Mouse (Mus musculus): ENCODE results near the gene Lcorl.
A peak's percentile ranks its signal among the peaks of the same experiment; 100 is the strongest.
"Not testable (repeated sequence)": the region's sequence is repeated elsewhere in the genome, so short reads cannot be mapped to it uniquely, and the experiment has no call there.

Gene Lcorl

DNA sequence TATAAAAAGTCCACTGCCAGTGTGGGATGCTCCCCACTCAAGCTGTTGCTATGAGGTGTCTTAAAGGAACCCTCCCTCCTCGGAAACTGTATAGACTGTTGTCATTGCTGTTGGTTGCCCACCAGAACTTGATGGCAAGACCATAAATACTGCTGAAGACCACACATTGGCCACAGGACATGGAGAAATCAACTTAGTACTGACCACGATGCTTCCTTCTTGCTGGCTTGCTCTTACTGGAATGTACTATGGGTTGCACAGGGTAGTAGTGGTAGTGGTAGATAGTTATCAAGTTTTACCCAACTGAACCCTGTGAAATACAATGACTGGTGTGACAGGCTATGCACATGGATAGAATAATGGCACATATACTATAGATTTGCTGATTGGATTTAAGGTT lies 150.6 kb downstream of the Lcorl start:
- DNase-seq (ENCODE audit: low read depth, low spot score), result no peak

DNA sequence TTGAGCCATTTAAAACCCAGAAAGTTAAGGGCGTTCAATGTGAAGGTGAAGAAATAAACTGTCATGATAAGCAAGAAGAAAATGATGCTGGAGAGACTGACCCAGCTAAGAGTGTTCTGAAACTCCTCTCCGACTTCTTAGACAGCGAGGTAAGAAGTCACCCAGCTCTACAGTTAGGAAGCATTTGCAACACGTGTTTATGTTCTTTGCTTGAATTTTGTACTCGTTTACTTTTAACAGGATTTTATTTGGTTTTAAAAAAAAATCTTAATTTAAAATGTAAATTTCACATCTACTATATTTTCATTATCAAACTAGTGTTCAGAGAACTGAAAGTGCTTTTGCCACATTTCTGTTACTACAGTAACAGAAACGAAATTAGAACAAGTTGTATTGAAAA lies 165.7 kb downstream of the Lcorl start:
- no peak for DNase-seq (ENCODE audit: low read depth, low spot score)

DNA sequence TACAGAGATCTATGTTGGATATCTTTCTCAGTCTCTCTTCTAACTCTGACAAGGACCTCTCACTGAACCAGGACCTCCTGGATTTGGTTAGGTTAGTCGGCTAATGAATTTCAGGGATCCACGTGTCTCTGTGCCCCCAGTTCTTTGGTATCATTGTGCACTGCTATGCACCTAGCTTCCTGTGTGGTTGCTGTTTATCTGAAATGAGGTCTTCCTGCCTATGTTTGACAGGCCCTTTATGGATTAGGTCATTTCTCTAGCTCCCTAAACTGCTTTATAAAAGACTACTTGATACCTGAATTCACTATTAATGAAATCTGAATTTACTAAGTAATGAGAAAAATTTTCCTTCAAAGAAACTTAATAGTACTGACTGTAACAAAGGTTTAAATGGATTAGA lies 166.6 kb downstream of the Lcorl start:
- no peak for DNase-seq (ENCODE audit: low read depth, low spot score)

DNA sequence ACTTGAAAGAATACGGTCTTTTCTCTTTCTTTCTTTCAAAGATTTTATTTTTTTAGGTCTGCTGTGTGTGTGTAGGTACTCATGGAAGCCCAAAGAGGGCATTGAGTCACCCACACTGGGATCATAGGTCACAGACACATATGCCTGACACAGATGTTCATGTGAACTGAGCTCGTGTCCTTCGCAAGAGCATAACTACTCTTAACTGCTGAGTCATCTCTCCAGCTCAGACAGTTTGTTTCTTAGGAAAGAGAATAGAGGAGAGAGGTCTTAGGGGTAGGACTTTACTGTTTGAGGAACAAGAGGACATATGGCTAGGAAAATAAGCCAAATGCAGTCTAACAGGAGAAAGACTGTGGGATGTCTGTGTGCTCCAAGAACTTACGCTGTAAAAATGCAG lies 168.3 kb downstream of the Lcorl start:
- DNase-seq (ENCODE audit: low read depth, low spot score), result no peak

DNA sequence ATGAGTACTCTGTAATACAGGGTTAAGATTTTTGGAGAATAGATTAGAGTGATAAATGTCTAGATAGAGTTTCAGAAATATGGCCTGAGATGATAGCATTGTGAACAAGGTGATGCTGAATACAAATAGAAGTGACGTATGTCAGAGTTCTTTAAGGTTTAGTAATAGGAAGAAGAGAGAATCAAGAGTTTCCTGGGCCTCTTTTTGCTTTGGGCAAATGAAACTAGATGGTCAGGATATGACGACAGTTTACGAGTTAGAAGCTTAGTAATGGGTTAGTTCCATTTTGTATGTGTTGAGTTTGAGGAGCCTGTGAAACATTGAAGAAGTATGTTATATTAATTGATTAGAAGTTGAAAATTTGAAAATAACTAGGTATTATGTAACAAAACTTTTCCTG lies 171.2 kb downstream of the Lcorl start:
- DNase-seq (ENCODE audit: low read depth, low spot score), result no peak

DNA sequence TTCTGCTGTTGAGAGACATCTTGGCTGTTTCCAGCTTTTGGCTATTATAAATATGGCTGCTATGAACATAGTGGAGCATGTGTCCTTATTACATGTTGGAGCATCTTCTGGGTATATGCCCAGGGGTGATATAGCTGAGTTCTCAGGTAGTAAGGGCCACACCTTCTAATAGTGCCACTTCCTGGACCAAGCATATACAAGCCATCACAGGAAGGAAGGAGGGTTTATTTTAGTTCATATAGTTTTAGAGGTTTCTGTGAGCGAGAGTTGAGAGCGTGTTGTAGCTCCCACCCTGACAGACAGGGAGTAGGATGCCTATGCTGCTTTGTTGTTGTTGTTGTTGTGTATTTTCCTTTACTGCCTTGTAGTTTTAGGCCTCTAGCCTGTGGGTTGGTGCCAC lies 172.2 kb downstream of the Lcorl start:
- no peak for DNase-seq (ENCODE audit: low read depth, low spot score)

DNA sequence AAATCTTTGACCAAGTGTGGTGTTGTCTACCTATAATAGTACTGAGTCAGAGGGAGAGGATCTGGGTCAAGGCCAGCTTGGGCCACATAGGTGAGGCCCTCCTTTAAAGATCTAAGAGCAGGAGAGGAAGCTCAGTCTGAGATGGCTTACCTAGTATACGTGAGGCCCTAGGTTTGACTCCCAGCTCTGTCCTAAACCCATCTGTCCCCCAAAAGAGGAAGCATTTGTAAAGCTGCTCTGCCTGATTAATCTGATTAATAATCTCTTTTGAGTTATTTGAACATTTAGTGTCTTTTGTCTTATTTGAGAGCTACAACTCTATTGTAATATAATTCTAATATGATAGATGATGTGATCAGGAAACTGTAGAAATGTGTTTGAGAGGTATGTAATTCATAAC lies 174.0 kb downstream of the Lcorl start:
- DNase-seq (ENCODE audit: low read depth, low spot score), result no peak

DNA sequence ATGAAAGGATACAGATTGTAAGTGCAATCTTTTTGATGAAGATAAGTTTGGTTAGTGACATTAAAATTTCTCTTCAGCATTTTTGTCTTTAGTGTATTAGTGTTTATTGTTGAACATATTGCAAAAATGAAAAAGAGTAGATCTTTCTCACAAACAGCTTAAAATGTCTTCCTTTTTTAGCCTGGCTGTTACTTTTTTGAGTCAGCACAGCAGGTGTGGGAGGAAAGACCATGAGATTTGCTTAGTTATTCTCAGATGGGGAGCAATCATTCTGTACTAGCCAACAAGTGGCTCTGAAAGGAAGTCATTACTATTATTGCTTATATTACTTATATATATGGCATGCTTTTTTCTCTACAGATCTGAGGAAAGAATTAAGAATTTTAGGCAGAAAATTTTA lies 177.5 kb downstream of the Lcorl start:
- no peak for DNase-seq (ENCODE audit: low read depth, low spot score)

DNA sequence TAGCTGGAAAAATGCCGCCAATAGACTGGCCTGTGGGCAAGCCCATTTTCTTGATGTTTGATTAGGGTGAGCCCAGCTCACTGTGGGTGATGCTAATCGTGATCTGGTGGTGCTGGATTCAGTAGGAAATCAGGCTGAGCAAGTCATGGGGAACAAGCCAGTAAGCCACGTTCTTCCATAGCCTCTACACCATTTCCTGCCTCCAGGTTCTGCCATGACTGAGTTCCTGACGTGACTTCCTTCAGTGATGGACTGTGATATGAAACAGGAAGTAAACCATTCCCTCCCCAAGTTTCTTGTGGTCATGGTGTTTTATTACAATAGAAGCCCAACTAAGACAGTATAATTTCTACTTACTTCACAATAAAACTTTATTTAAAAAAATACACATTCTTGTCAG lies 179.8 kb downstream of the Lcorl start:
- DNase-seq (ENCODE audit: low read depth, low spot score), result no peak

DNA sequence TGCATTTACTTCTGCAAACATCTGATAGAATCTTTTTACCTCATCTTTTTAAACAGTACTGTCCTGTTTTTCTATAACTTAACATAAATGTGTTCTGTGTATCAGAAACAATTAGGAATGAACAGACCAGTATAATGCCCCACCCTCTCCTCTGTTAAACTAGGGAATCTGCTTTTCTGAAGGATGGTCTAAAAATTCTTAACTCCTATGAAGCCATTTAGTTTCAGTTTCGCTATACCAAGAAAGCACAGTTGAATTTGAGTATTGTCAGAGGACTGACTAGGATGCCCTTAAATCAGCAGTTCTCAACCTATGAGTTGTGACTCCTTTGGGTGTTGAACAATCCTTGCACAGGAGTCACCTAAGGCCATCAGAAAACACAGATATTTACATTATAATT lies 182.4 kb downstream of the Lcorl start:
- DNase-seq (ENCODE audit: low read depth, low spot score), result no peak

DNA sequence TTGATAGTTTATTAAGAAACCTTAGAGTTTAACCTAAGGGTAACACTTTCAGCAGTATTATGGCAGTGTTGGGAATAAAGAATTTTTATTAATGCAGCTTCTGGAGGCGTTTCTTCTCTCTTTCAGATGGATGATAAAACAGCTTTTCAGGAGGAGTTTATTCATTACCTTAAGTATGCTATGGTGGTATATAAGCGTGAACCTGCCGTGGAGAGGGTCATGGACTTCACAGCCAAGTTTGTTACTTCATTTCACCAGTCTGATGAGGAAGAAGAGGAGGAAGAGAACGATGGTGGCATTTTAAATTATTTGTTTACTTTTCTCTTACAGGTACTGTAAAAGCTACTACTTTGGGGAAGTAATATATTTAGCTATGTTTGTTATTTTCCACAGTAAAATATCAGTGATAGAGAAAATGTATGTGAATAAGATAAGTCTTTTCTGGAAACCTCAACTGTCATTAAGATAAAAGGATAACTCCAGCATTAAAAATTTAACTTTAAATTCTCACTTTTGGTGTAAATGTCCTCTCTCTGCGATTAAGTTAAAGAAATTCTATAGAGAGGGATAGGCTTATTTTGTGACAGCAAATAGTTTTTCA lies 186.4 kb downstream of the Lcorl start:
- DNase-seq (ENCODE audit: low read depth, low spot score), result no peak

DNA sequence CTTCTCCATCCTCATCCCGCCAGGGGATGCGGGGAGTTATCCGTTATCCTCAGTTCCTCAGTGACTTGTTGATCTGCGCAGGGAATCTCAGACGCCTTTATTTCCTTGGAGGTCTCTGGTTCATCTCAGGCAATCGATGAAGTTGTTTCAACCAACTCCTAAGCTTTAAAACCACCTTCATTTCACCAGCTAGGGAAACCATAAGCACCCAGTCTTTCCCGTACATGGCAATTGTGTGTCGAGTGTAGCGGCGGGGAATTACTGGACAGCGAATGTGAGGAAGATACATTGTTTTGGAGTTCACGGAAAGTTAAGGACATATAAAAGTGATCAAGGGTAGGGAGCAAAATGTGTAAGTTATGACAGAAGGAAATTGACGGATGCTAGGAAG lies 187.1 kb downstream of the Lcorl start:
- DNase-seq (ENCODE audit: low read depth, low spot score), result no peak

DNA sequence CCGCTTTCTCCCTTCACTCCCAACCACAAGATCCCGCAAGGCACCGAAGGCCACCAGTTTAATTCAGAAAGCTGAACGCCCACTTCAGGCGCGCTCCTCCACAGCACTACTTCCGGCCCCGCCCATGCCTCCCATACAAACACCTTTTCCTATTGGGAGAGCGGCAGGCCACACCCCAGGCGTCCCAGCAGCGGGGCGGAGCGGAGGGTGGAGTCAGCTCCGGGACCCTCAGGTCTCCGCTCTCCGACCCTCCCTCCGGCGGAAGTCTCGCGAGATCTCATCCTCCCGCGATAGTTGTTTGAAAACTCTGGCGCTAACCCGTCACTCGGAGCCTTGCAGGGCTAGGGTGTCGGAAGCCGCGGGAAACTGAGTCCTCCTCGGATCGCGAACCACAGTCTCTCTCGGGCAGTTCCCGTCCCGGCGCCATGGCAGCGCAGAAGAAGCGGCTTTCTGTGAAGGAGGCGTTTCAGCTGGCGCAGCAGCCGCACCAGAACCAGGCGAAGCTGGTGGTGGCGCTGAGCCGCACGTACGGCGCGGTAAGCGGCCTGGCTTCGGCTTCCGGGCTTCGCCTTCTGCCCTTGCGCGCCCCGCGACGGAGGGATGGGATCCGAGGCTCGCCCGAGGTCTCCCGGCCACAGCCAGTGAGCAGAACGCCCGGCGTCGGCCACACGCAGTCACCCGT lies 187.7 kb downstream of the Lcorl start, which contains the start of gene Ncapg:
Gene Ncapg, plus strand, starts transcription at position 322 of the 682 bp plus-strand sequence.
- DNase-seq (ENCODE audit: low read depth, low spot score), result peak; percentile 92

DNA sequence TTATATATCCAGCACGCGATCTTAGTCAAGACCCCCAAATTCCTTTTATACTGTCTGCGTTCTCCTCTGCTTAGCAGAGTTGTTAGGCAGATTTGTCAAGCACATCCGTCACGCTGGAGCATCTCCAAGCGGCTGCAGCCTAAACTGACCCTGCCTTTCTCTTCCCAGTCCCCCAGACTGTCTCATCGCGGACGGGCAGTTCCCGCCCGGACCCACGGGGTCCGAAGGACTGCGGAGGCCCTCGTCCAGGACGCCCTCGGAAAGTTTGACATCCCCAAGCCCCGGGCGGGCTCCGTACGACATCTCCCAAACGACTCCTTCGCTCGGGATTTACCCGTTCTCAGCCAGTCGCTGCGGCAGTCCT lies 188.2 kb downstream of the Lcorl start:
- no peak for DNase-seq (ENCODE audit: low read depth, low spot score)

DNA sequence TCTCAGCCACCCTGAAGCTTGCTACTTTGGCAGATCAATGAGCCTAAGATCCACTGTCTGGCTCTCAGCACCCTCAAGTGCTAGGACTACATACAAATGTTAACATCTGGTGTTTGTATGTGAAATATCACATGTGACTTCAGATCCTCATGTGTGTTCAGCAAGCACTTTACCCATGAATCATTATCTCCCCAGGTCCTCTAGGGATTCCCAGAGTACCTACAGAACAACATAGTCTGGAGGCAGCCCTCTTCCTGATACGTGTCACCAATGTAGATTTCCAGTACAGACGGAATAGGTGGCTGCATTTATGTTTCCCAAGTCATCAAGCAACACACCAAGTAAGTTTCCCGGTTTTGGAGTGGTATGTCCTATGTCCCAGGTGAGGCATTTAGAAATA lies 188.6 kb downstream of the Lcorl start:
- no peak for DNase-seq (ENCODE audit: low read depth, low spot score)

DNA sequence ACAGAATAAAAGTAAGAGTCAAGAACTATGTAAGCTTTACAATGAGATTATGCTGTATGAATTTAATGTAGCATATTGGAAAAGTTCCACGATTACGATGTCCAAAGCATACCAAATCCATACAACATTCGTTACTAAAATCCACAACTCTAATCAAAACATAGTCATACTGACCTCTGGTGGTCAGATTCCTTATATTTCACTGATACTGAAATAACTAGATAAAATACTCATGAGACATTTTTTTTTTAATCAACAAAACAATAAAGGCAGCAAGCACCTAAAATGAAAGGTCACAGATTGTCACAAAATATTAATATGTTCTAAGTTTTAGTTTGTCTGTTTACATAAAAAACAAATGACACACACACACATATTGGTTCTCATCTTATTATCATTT lies 189.1 kb downstream of the Lcorl start:
- peak; percentile 30 for DNase-seq (ENCODE audit: low read depth, low spot score)

DNA sequence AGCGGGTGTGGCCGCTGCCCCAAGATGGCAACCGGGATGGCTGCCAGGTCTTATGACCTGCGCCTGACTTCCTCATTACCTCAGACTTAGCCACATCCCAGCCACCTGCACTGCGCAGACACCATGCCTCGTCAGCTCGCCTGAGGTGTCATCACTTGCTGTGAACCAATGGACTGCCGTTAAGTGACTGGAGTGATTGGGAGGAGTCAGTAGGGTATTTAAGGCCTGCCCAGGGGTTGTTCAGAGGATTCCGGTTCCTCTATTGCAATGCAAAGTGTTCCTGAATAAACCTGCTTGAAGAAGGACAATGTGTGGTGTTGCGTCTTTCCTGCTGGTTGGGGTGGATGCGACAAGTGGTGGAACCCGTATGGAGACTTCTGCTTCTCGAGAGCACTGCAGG lies 199.0 kb downstream of the Lcorl start:
- DNase-seq (ENCODE audit: low read depth, low spot score), result not testable (repeated sequence)

DNA sequence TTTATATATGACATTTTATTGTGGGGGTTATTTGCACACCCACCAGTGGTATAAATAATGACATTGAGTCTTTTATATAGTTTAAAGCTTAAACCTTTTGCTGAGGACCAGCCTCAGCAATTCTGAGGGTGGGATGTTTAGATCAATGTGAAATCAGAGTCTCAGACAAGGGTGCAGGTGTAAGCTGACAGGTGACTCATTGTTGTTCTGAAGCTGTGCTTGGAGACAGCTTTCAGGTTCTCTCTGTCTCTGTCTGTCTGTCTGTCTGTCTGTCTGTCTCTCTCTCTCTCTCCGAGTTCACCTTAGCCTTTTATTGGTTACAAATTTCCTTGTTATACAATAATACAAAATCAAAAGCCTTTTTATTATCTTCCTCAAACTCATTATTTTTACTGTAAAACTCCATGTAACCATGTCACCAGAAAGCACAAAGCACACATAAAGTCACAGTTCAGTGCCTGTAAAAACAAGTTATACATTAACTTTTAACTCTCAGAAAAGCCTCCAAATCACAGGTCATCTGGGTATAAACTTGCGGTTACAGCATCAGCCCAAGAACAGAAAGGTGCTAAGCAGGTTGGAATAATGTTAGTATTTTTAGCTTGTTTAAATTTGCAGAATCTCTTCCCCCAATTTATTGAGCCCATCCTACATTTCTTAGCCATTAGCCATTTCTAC lies 206.2 kb downstream of the Lcorl start:
- no peak for DNase-seq (ENCODE audit: low read depth, low spot score)
